Mouse (Mus musculus) right cerebral cortex, adult 18-20 months (tissue): ENCODE data around the gene Ece1.

ENCODE experiments used
- DNase-seq: peaks from one replicate; pipeline ENCODE4 v3.0.0; 2022; ENCODE audit warnings: mixed read lengths

Ece1 gene

GRCm38 (mm10) chr4:137919116-137919515 lies 57.1 kb downstream of the Ece1 start:
- DNase-seq = no peak

- DNase-seq = no peak
Measured at GRCm38 (mm10) chr4:137920005-137920404, 58.0 kb downstream of the Ece1 start.

GRCm38 (mm10) chr4:137920500-137920961 lies 58.5 kb downstream of the Ece1 start:
- no peak for DNase-seq

- no peak for DNase-seq
Measured at GRCm38 (mm10) chr4:137921510-137921909, 59.5 kb downstream of the Ece1 start.

- no peak for DNase-seq
Measured at GRCm38 (mm10) chr4:137923052-137923451, 61.0 kb downstream of the Ece1 start.

GRCm38 (mm10) chr4:137925176-137925575 lies 63.1 kb downstream of the Ece1 start:
- DNase-seq = no peak

GRCm38 (mm10) chr4:137926161-137926560 lies 64.1 kb downstream of the Ece1 start:
- DNase-seq = no peak

GRCm38 (mm10) chr4:137927136-137927535 lies 65.1 kb downstream of the Ece1 start:
- no peak for DNase-seq

GRCm38 (mm10) chr4:137927741-137928535 lies 65.9 kb downstream of the Ece1 start:
- DNase-seq = no peak

GRCm38 (mm10) chr4:137928813-137929212 lies 66.8 kb downstream of the Ece1 start:
- DNase-seq = no peak

- no peak for DNase-seq
Measured at GRCm38 (mm10) chr4:137929341-137930016, 67.4 kb downstream of the Ece1 start.

- DNase-seq = no peak
Measured at GRCm38 (mm10) chr4:137930500-137931008, 68.5 kb downstream of the Ece1 start.

- DNase-seq = peak; percentile 42
Measured at GRCm38 (mm10) chr4:137931009-137931757, 69.1 kb downstream of the Ece1 start.

GRCm38 (mm10) chr4:137932554-137933178 lies 70.6 kb downstream of the Ece1 start:
- DNase-seq = no peak

- no peak for DNase-seq
Measured at GRCm38 (mm10) chr4:137933328-137933727, 71.3 kb downstream of the Ece1 start.

GRCm38 (mm10) chr4:137936134-137936533 lies 74.1 kb downstream of the Ece1 start:
- DNase-seq = no peak

- no peak for DNase-seq
Measured at GRCm38 (mm10) chr4:137940061-137940460, 78.0 kb downstream of the Ece1 start.

- DNase-seq = no peak
Measured at GRCm38 (mm10) chr4:137941131-137941844, 79.3 kb downstream of the Ece1 start.

- peak; percentile 70 for DNase-seq
Measured at GRCm38 (mm10) chr4:137941871-137942781, 80.1 kb downstream of the Ece1 start.

- no peak for DNase-seq
Measured at GRCm38 (mm10) chr4:137942782-137943486, 80.9 kb downstream of the Ece1 start.
